Mouse (Mus musculus): ENCODE results near the gene Itga9.

Itga9 gene

GRCm38 (mm10) chr9:118726550-118726949 is 120.1 kb downstream of the Itga9 start:
- DNase-seq (ENCODE audit: low read depth, low spot score), result no peak

- DNase-seq (ENCODE audit: low read depth, low spot score), result no peak
Observed at GRCm38 (mm10) chr9:118728296-118728695, 121.8 kb downstream of the Itga9 start.

GRCm38 (mm10) chr9:118728987-118729386 is 122.5 kb downstream of the Itga9 start:
- DNase-seq (ENCODE audit: low read depth, low spot score), result peak; percentile 59

GRCm38 (mm10) chr9:118730172-118730571 is 123.7 kb downstream of the Itga9 start:
- DNase-seq (ENCODE audit: low read depth, low spot score), result no peak

- DNase-seq (ENCODE audit: low read depth, low spot score), result peak; percentile 25
Observed at GRCm38 (mm10) chr9:118730871-118731390, 124.4 kb downstream of the Itga9 start.

GRCm38 (mm10) chr9:118731650-118732049 is 125.2 kb downstream of the Itga9 start:
- DNase-seq (ENCODE audit: low read depth, low spot score), result peak; percentile 56

- DNase-seq (ENCODE audit: low read depth, low spot score), result no peak
Observed at GRCm38 (mm10) chr9:118733601-118734000, 127.1 kb downstream of the Itga9 start.

GRCm38 (mm10) chr9:118737124-118737523 is 130.6 kb downstream of the Itga9 start:
- no peak for DNase-seq (ENCODE audit: low read depth, low spot score)

- peak; percentile 44 for DNase-seq (ENCODE audit: low read depth, low spot score)
Observed at GRCm38 (mm10) chr9:118737601-118738137, 131.2 kb downstream of the Itga9 start.

- no peak for DNase-seq (ENCODE audit: low read depth, low spot score)
Observed at GRCm38 (mm10) chr9:118738311-118738710, 131.8 kb downstream of the Itga9 start.

- no peak for DNase-seq (ENCODE audit: low read depth, low spot score)
Observed at GRCm38 (mm10) chr9:118739071-118739470, 132.6 kb downstream of the Itga9 start.

GRCm38 (mm10) chr9:118739659-118740058 is 133.2 kb downstream of the Itga9 start:
- DNase-seq (ENCODE audit: low read depth, low spot score), result no peak

- no peak for DNase-seq (ENCODE audit: low read depth, low spot score)
Observed at GRCm38 (mm10) chr9:118741268-118741667, 134.8 kb downstream of the Itga9 start.

GRCm38 (mm10) chr9:118749335-118749949 is 143.0 kb downstream of the Itga9 start:
- DNase-seq (ENCODE audit: low read depth, low spot score), result no peak

- DNase-seq (ENCODE audit: low read depth, low spot score), result no peak
Observed at GRCm38 (mm10) chr9:118750828-118751227, 144.3 kb downstream of the Itga9 start.

GRCm38 (mm10) chr9:118752376-118752775 is 145.9 kb downstream of the Itga9 start:
- no peak for DNase-seq (ENCODE audit: low read depth, low spot score)

- DNase-seq (ENCODE audit: low read depth, low spot score), result no peak
Observed at GRCm38 (mm10) chr9:118759462-118759861, 153.0 kb downstream of the Itga9 start.

- DNase-seq (ENCODE audit: low read depth, low spot score), result no peak
Observed at GRCm38 (mm10) chr9:118761953-118762590, 155.6 kb downstream of the Itga9 start.

- DNase-seq (ENCODE audit: low read depth, low spot score), result peak; percentile 81
Observed at GRCm38 (mm10) chr9:118762759-118763158, 156.3 kb downstream of the Itga9 start.

GRCm38 (mm10) chr9:118763203-118763602 is 156.7 kb downstream of the Itga9 start:
- DNase-seq (ENCODE audit: low read depth, low spot score), result peak; percentile 38

GRCm38 (mm10) chr9:118763646-118764045 is 157.2 kb downstream of the Itga9 start:
- DNase-seq (ENCODE audit: low read depth, low spot score), result no peak

- no peak for DNase-seq (ENCODE audit: low read depth, low spot score)
Observed at GRCm38 (mm10) chr9:118765059-118765458, 158.6 kb downstream of the Itga9 start.

GRCm38 (mm10) chr9:118767008-118767407 is 160.5 kb downstream of the Itga9 start:
- DNase-seq (ENCODE audit: low read depth, low spot score), result no peak
